Mouse (Mus musculus): ENCODE measurements at regions not wholly inside any gene's neighbourhood (a gene's known extent, or its start where the extent isn't known, plus 50 kb on each side); places are given as distances from the start of the nearest gene placed in this dataset.

- no peak overlapping the region for H3K4me2 ChIP-seq (ENCODE audit: low read depth)
- no peak for TF ChIP-seq EP300 (IDR thresholded peaks at IDR 0.05; ENCODE audit: low read depth)
- TF ChIP-seq CTCF (IDR thresholded peaks at IDR 0.05; ENCODE audit: low read depth), result no peak
- no peak overlapping the region for H3K4me3 ChIP-seq (ENCODE audit: insufficient read depth in 1 of 2, low read depth in 2 of 2, low read length in 2 of 2)
- ATAC-seq (ENCODE audit: insufficient read depth) (no peak), DNase-seq (ENCODE audit: low read depth in 3 of 3, low spot score in 3 of 3) (no peak)
- H3K9me3 ChIP-seq (ENCODE audit: control insufficient read depth, low read length), result no peaks in the 10 kb centered on the region
- no peaks in the 10 kb centered on the region for H3K36me3 ChIP-seq (replicated peaks; ENCODE audit: control insufficient read depth, insufficient read depth, low read depth)
- H3K27ac ChIP-seq, result no peak overlapping the region
- H3K4me1 ChIP-seq (replicated peaks; ENCODE audit: control insufficient read depth in 2 of 2, insufficient read depth in 2 of 2, low read length in 1 of 2), result no peaks in the 10 kb centered on the region
- H3K27me3 ChIP-seq (ENCODE audit: control insufficient read depth, insufficient read depth, low read length), result no peaks in the 10 kb centered on the region
- no peak overlapping the region for H3K9ac ChIP-seq (replicated peaks)
Observed at GRCm38 (mm10) chr9:90533372-90533771, 262.8 kb upstream of the Tbc1d2b start.

- no peak for DNase-seq (ENCODE audit: low read depth in 3 of 3, low spot score in 3 of 3)
- ATAC-seq (ENCODE audit: insufficient read depth), result no peak
- H3K27ac ChIP-seq, result no peak overlapping the region
- WGBS (ENCODE audit: insufficient replicate concordance), result 58% methylated on average over 3 of the region's 3 CpGs
- no peak overlapping the region for H3K4me3 ChIP-seq (ENCODE audit: insufficient read depth in 1 of 2, low read depth in 2 of 2, low read length in 2 of 2)
- H3K4me2 ChIP-seq (ENCODE audit: low read depth), result no peak overlapping the region
- no peak for TF ChIP-seq EP300 (IDR thresholded peaks at IDR 0.05; ENCODE audit: low read depth)
- TF ChIP-seq CTCF (IDR thresholded peaks at IDR 0.05; ENCODE audit: low read depth), result no peak
- no peaks in the 10 kb centered on the region for H3K9me3 ChIP-seq (ENCODE audit: control insufficient read depth, low read length)
- H3K27me3 ChIP-seq (ENCODE audit: control insufficient read depth, insufficient read depth, low read length), result no peaks in the 10 kb centered on the region
- no peaks in the 10 kb centered on the region for H3K36me3 ChIP-seq (replicated peaks; ENCODE audit: control insufficient read depth, insufficient read depth, low read depth)
- H3K9ac ChIP-seq (replicated peaks), result no peak overlapping the region
- H3K4me1 ChIP-seq (replicated peaks; ENCODE audit: control insufficient read depth in 2 of 2, insufficient read depth in 2 of 2, low read length in 1 of 2), result no peaks in the 10 kb centered on the region
Observed at GRCm38 (mm10) chr9:90521186-90521585, 250.6 kb upstream of the Tbc1d2b start.

- no peak for ATAC-seq (ENCODE audit: insufficient read depth)
- TF ChIP-seq CTCF (IDR thresholded peaks at IDR 0.05; ENCODE audit: low read depth) (no peak), EP300 (IDR thresholded peaks at IDR 0.05; ENCODE audit: low read depth) (no peak)
- 15% methylated on average over 1 of the region's 1 CpGs for WGBS (ENCODE audit: insufficient replicate concordance)
- Histone ChIP-seq H3K9ac (replicated peaks) (no peak overlapping the region), H3K4me2 (ENCODE audit: low read depth) (no peak overlapping the region), H3K27ac (no peak overlapping the region), H3K27me3 (ENCODE audit: control insufficient read depth, insufficient read depth, low read length) (no peaks in the 10 kb centered on the region), H3K4me3 (ENCODE audit: insufficient read depth in 1 of 2, low read depth in 2 of 2, low read length in 2 of 2) (no peak overlapping the region), H3K4me1 (replicated peaks; ENCODE audit: control insufficient read depth in 2 of 2, insufficient read depth in 2 of 2, low read length in 1 of 2) (no peaks in the 10 kb centered on the region), H3K9me3 (ENCODE audit: control insufficient read depth, low read length) (no peaks in the 10 kb centered on the region), H3K36me3 (replicated peaks; ENCODE audit: control insufficient read depth, insufficient read depth, low read depth) (no peaks in the 10 kb centered on the region)
- DNase-seq (ENCODE audit: low read depth in 3 of 3, low spot score in 3 of 3), result no peak
Observed at GRCm38 (mm10) chr9:90494888-90495287, 224.3 kb upstream of the Tbc1d2b start.

- H3K9ac ChIP-seq (replicated peaks), result no peak overlapping the region
- TF ChIP-seq EP300 (IDR thresholded peaks at IDR 0.05; ENCODE audit: low read depth) (no peak), CTCF (IDR thresholded peaks at IDR 0.05; ENCODE audit: low read depth) (no peak)
- DNase-seq (ENCODE audit: low read depth in 3 of 3, low spot score in 3 of 3), result no peak
- ATAC-seq (ENCODE audit: insufficient read depth), result no peak
- no peaks in the 10 kb centered on the region for H3K36me3 ChIP-seq (replicated peaks; ENCODE audit: control insufficient read depth, insufficient read depth, low read depth)
- no peak overlapping the region for H3K4me3 ChIP-seq (ENCODE audit: insufficient read depth in 1 of 2, low read depth in 2 of 2, low read length in 2 of 2)
- H3K27ac ChIP-seq, result no peak overlapping the region
- WGBS (ENCODE audit: insufficient replicate concordance), result 63% methylated on average over 7 of the region's 7 CpGs
- no peaks in the 10 kb centered on the region for H3K27me3 ChIP-seq (ENCODE audit: control insufficient read depth, insufficient read depth, low read length)
- H3K9me3 ChIP-seq (ENCODE audit: control insufficient read depth, low read length), result no peaks in the 10 kb centered on the region
- no peaks in the 10 kb centered on the region for H3K4me1 ChIP-seq (replicated peaks; ENCODE audit: control insufficient read depth in 2 of 2, insufficient read depth in 2 of 2, low read length in 1 of 2)
- no peak overlapping the region for H3K4me2 ChIP-seq (ENCODE audit: low read depth)
Observed at GRCm38 (mm10) chr9:90490561-90491152, 220.1 kb upstream of the Tbc1d2b start.

GRCm38 (mm10) chr9:90450579-90450978 is 180.0 kb upstream of the Tbc1d2b start:
- no peaks in the 10 kb centered on the region for H3K27me3 ChIP-seq (ENCODE audit: control insufficient read depth, insufficient read depth, low read length)
- no peak overlapping the region for H3K9ac ChIP-seq (replicated peaks)
- H3K4me1 ChIP-seq (replicated peaks; ENCODE audit: control insufficient read depth in 2 of 2, insufficient read depth in 2 of 2, low read length in 1 of 2), result no peaks in the 10 kb centered on the region
- TF ChIP-seq CTCF (IDR thresholded peaks at IDR 0.05; ENCODE audit: low read depth), result no peak
- TF ChIP-seq EP300 (IDR thresholded peaks at IDR 0.05; ENCODE audit: low read depth), result no peak
- no peaks in the 10 kb centered on the region for H3K9me3 ChIP-seq (ENCODE audit: control insufficient read depth, low read length)
- no peak for ATAC-seq (ENCODE audit: insufficient read depth)
- no peak for DNase-seq (ENCODE audit: low read depth in 3 of 3, low spot score in 3 of 3)
- WGBS (ENCODE audit: insufficient replicate concordance), result 67% methylated on average over 2 of the region's 2 CpGs
- no peak overlapping the region for H3K27ac ChIP-seq
- no peak overlapping the region for H3K4me3 ChIP-seq (ENCODE audit: insufficient read depth in 1 of 2, low read depth in 2 of 2, low read length in 2 of 2)
- H3K36me3 ChIP-seq (replicated peaks; ENCODE audit: control insufficient read depth, insufficient read depth, low read depth), result no peaks in the 10 kb centered on the region
- H3K4me2 ChIP-seq (ENCODE audit: low read depth), result no peak overlapping the region
